Mouse (Mus musculus): ENCODE measurements at regions not wholly inside any gene's neighbourhood (a gene's known extent, or its start where the extent isn't known, plus 50 kb on each side); places are given as distances from the start of the nearest gene placed in this dataset.

GRCm38 (mm10) chr13:71274139-71274538 is 432.5 kb upstream of the Adamts16 start:
- Histone ChIP-seq H3K36me3 (no peaks in the 10 kb centered on the region), H3K4me2 (no peak overlapping the region), H3K27ac (replicated peaks) (no peak overlapping the region), H3K9ac (no peak overlapping the region), H3K27me3 (no peaks in the 10 kb centered on the region), H3K9me3 (no peaks in the 10 kb centered on the region), H3K4me1 (replicated peaks) (peaks cover 5% of the 10 kb centered on the region; the same call in 1 of the 2 replicates), H3K4me3 (no peak overlapping the region)
- ATAC-seq (ENCODE audit: low read depth): no peak
- 68% methylated on average over 3 of the region's 3 CpGs for WGBS

GRCm38 (mm10) chr13:71273485-71273884 is 431.9 kb upstream of the Adamts16 start:
- H3K9me3 ChIP-seq: no peaks in the 10 kb centered on the region
- H3K36me3 ChIP-seq: no peaks in the 10 kb centered on the region
- no peak for ATAC-seq (ENCODE audit: low read depth)
- no peaks in the 10 kb centered on the region for H3K27me3 ChIP-seq
- H3K27ac ChIP-seq (replicated peaks): no peak overlapping the region
- no peak overlapping the region for H3K4me3 ChIP-seq
- no peak overlapping the region for H3K4me2 ChIP-seq
- H3K9ac ChIP-seq: no peak overlapping the region
- peaks cover 5% of the 10 kb centered on the region; the same call in 1 of the 2 replicates for H3K4me1 ChIP-seq (replicated peaks)
- WGBS: 88% methylated on average over 5 of the region's 5 CpGs

- no peak for ATAC-seq (ENCODE audit: low read depth)
- Histone ChIP-seq H3K36me3 (no peaks in the 10 kb centered on the region), H3K4me3 (no peak overlapping the region), H3K27ac (replicated peaks) (no peak overlapping the region), H3K9me3 (no peaks in the 10 kb centered on the region), H3K4me1 (replicated peaks) (peaks cover 5% of the 10 kb centered on the region; the same call in 1 of the 2 replicates), H3K27me3 (no peaks in the 10 kb centered on the region), H3K9ac (no peak overlapping the region), H3K4me2 (no peak overlapping the region)
- 74% methylated on average over 1 of the region's 1 CpGs for WGBS
Measured at GRCm38 (mm10) chr13:71273067-71273466, 431.5 kb upstream of the Adamts16 start.

- no peaks in the 10 kb centered on the region for H3K36me3 ChIP-seq
- ATAC-seq (ENCODE audit: low read depth): no peak
- no peak overlapping the region for H3K27ac ChIP-seq (replicated peaks)
- 78% methylated on average over 5 of the region's 5 CpGs for WGBS
- H3K4me2 ChIP-seq: no peak overlapping the region
- no peak overlapping the region for H3K4me3 ChIP-seq
- no peaks in the 10 kb centered on the region for H3K27me3 ChIP-seq
- peaks cover 5% of the 10 kb centered on the region; the same call in 1 of the 2 replicates for H3K4me1 ChIP-seq (replicated peaks)
- H3K9me3 ChIP-seq: no peaks in the 10 kb centered on the region
- no peak overlapping the region for H3K9ac ChIP-seq
Measured at GRCm38 (mm10) chr13:71272431-71272830, 430.8 kb upstream of the Adamts16 start.

GRCm38 (mm10) chr13:71271727-71272418 is 430.3 kb upstream of the Adamts16 start:
- Histone ChIP-seq H3K4me2 (no peak overlapping the region), H3K27ac (replicated peaks) (no peak overlapping the region), H3K36me3 (no peaks in the 10 kb centered on the region), H3K4me3 (no peak overlapping the region), H3K9me3 (no peaks in the 10 kb centered on the region), H3K9ac (no peak overlapping the region), H3K27me3 (no peaks in the 10 kb centered on the region), H3K4me1 (replicated peaks) (peaks cover 5% of the 10 kb centered on the region; the same call in 1 of the 2 replicates)
- no peak for ATAC-seq (ENCODE audit: low read depth)
- 75% methylated on average over 6 of the region's 6 CpGs for WGBS

- peak; percentile 53; the same call in 1 of the 2 replicates for ATAC-seq (ENCODE audit: low read depth)
- H3K36me3 ChIP-seq: no peaks in the 10 kb centered on the region
- H3K27me3 ChIP-seq: no peaks in the 10 kb centered on the region
- peaks cover 5% of the 10 kb centered on the region; the same call in 1 of the 2 replicates for H3K4me1 ChIP-seq (replicated peaks)
- H3K4me2 ChIP-seq: no peak overlapping the region
- no peak overlapping the region for H3K4me3 ChIP-seq
- H3K9me3 ChIP-seq: no peaks in the 10 kb centered on the region
- WGBS: 43% methylated on average over 8 of the region's 8 CpGs
- no peak overlapping the region for H3K9ac ChIP-seq
- H3K27ac ChIP-seq (replicated peaks): no peak overlapping the region
Measured at GRCm38 (mm10) chr13:71270370-71270769, 428.8 kb upstream of the Adamts16 start.

- Histone ChIP-seq H3K4me3 (no peak overlapping the region), H3K27ac (replicated peaks) (no peak overlapping the region), H3K9ac (no peak overlapping the region), H3K9me3 (no peaks in the 10 kb centered on the region), H3K4me2 (no peak overlapping the region), H3K27me3 (no peaks in the 10 kb centered on the region), H3K4me1 (replicated peaks) (peaks cover 5% of the 10 kb centered on the region; the same call in 1 of the 2 replicates), H3K36me3 (no peaks in the 10 kb centered on the region)
- no peak for ATAC-seq (ENCODE audit: low read depth)
- 90% methylated on average over 2 of the region's 2 CpGs for WGBS
Measured at GRCm38 (mm10) chr13:71269496-71269895, 427.9 kb upstream of the Adamts16 start.

GRCm38 (mm10) chr13:71263315-71263878 is 421.8 kb upstream of the Adamts16 start:
- 49% methylated on average over 16 of the region's 16 CpGs for WGBS
- Histone ChIP-seq H3K4me1 (replicated peaks) (peaks cover 8% of the 10 kb centered on the region; the same call in 1 of the 2 replicates), H3K27ac (replicated peaks) (no peak overlapping the region), H3K9me3 (no peaks in the 10 kb centered on the region), H3K4me3 (peak overlapping the region; percentile 13; the same call in 1 of the 2 replicates), H3K9ac (no peak overlapping the region), H3K4me2 (peak overlapping the region; percentile 42), H3K36me3 (no peaks in the 10 kb centered on the region), H3K27me3 (no peaks in the 10 kb centered on the region)
- no peak for ATAC-seq (ENCODE audit: low read depth)

GRCm38 (mm10) chr13:71262575-71263295 is 421.1 kb upstream of the Adamts16 start:
- Histone ChIP-seq H3K27ac (replicated peaks) (no peak overlapping the region), H3K36me3 (no peaks in the 10 kb centered on the region), H3K4me2 (no peak overlapping the region), H3K4me1 (replicated peaks) (peaks cover 8% of the 10 kb centered on the region; the same call in 1 of the 2 replicates), H3K4me3 (no peak overlapping the region), H3K27me3 (no peaks in the 10 kb centered on the region), H3K9me3 (no peaks in the 10 kb centered on the region), H3K9ac (no peak overlapping the region)
- WGBS: 54% methylated on average over 10 of the region's 10 CpGs
- no peak for ATAC-seq (ENCODE audit: low read depth)

GRCm38 (mm10) chr13:71254016-71254415 is 412.4 kb upstream of the Adamts16 start:
- no peaks in the 10 kb centered on the region for H3K36me3 ChIP-seq
- H3K4me1 ChIP-seq (replicated peaks): no peaks in the 10 kb centered on the region
- H3K4me2 ChIP-seq: no peak overlapping the region
- H3K27me3 ChIP-seq: peaks cover 11% of the 10 kb centered on the region; the same call in 1 of the 2 replicates
- no peaks in the 10 kb centered on the region for H3K9me3 ChIP-seq
- H3K9ac ChIP-seq: no peak overlapping the region
- H3K4me3 ChIP-seq: no peak overlapping the region
- WGBS: 94% methylated on average over 2 of the region's 2 CpGs
- no peak for ATAC-seq (ENCODE audit: low read depth)
- H3K27ac ChIP-seq (replicated peaks): no peak overlapping the region

- Histone ChIP-seq H3K27ac (replicated peaks) (no peak overlapping the region), H3K4me2 (no peak overlapping the region), H3K36me3 (no peaks in the 10 kb centered on the region), H3K9ac (no peak overlapping the region), H3K4me1 (replicated peaks) (peaks cover 10% of the 10 kb centered on the region), H3K4me3 (no peak overlapping the region), H3K27me3 (peaks cover 15% of the 10 kb centered on the region; the same call in 1 of the 2 replicates), H3K9me3 (no peaks in the 10 kb centered on the region)
- peak; percentile 79; the same call in 1 of the 2 replicates for ATAC-seq (ENCODE audit: low read depth)
- 26% methylated on average over 8 of the region's 8 CpGs for WGBS
Measured at GRCm38 (mm10) chr13:71248261-71249031, 406.8 kb upstream of the Adamts16 start.
